8 mouse cellular contexts compared by ENCODE assay signal in the genomic region with DNA sequence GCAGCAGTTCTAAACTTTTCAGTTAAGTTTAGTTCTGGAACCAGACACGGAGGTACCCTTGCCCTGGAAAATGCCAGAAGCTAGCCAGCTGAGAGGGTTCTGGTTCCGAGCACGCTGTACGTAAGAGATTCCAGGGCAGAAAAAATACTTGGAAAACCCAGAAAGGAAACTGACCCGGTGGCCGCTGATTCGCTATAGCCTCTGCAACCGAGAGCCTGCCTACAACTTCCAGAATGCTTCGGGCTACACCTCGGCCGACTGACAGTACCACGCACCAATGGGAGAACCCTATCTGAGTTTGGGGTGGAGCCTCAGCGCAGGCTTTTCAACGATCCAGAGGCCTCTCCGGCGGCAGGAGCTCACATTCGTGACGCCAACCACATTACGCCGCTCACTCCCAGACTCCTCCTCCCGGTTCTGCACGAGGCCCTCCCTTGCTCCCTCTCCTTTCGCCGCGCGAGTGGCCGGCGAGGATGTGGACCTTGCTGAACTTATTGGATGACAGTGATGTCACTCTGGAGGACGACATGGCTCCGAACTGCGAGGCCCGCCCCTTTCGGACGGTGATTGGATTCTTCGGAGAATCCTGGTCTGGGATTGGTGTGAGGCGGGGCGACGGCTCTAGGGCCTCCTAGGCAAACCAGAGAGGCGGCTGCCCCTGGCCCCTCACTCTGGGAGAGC. TPM values are rescaled to one million over a fixed set of nuclear protein-coding genes. Genes with fewer than 3 reads are reported as not detected.
A peak's percentile ranks its signal among the peaks of the same experiment; 100 is the strongest.
DNase-seq lines count a peak whose midpoint lies in the region; ATAC-seq and TF ChIP-seq lines count a peak whose summit lies in the region.

Trim45 (plus strand) TSS at position 378 of the 681 bp plus-strand sequence.

- peak within 1 kb of the TSS; percentile 61 for H3K4me2 ChIP-seq in forebrain, embryonic 15.5 days (replicated peaks)

- intact Hi-C loops in heart, postnatal 25 days (cut with DNase I): loop anchor here (5.0 kb wide), 1 partner anchor 235 kb away; the partner anchor contains the start of gene Man1a2

- DNase-seq in ES-E14 (ENCODE audit: low read depth, low spot score): peak; percentile 98
- DNase-seq in cerebellum, adult 11-12 months: peak; percentile 100
- DNase-seq in heart, postnatal 25 days (ENCODE audit: low spot score): peak; percentile 99
- DNase-seq in layer of hippocampus, adult 18-20 months (ENCODE audit: low spot score in 2 of 2): peak; percentile 100
- peak; percentile 98 for DNase-seq in lung, adult 2 months
- peak; percentile 96 to 98 for DNase-seq in thymus, adult 18-20 months

- under 1% methylated on average over 39 of the region's 39 CpGs for WGBS in forebrain, embryonic 15.5 days
- WGBS in lung, adult 2 months: under 1% methylated on average over 39 of the region's 39 CpGs

- no peaks in the 10 kb centered on the region for H3K27me3 ChIP-seq in forebrain, embryonic 15.5 days

- H3K4me3 ChIP-seq in ES-E14 (ENCODE audit: insufficient read depth in 1 of 2, low read depth in 1 of 2, low read length in 2 of 2, poor library complexity in 1 of 2, severe bottlenecking in 1 of 2): peak within 1 kb of the TSS; percentile 63 to 90
- H3K4me3 ChIP-seq in forebrain, embryonic 15.5 days: peak within 1 kb of the TSS; percentile 57
- peak within 1 kb of the TSS; percentile 77 for H3K4me3 ChIP-seq in lung, adult 2 months (replicated peaks; ENCODE audit: extremely low read depth, low read depth, low read length)

- peak; percentile 99 for ATAC-seq in forebrain, embryonic 15.5 days (replicated peaks)
- ATAC-seq in neutrophil, adult 5-6 weeks (ENCODE audit: extremely low read depth, insufficient number of reproducible peaks, low FRiP score, poor library complexity, severe bottlenecking): peak; percentile 94

- peaks cover 0 to 4% of the 10 kb centered on the region in 2 experiments; a peak in 1 of 4 replicates for H3K4me1 ChIP-seq in ES-E14 (ENCODE audit: control insufficient read depth in 2 of 2, insufficient read depth in 2 of 2, low read length in 2 of 2, poor library complexity in 1 of 2)
- H3K4me1 ChIP-seq in forebrain, embryonic 15.5 days: peaks cover 41% of the 10 kb centered on the region
- H3K4me1 ChIP-seq in lung, adult 2 months (ENCODE audit: control insufficient read depth, insufficient read depth, low read length): no peaks in the 10 kb centered on the region

- TF ChIP-seq CTCF in lung, adult 2 months (IDR thresholded peaks at IDR 0.05; ENCODE audit: insufficient read depth, low read length): no peak

- no peaks in the 10 kb centered on the region for H3K36me3 ChIP-seq in ES-E14 (ENCODE audit: control insufficient read depth, insufficient read depth, low read length, poor library complexity, severe bottlenecking)
- no peaks in the 10 kb centered on the region for H3K36me3 ChIP-seq in forebrain, embryonic 15.5 days

- peak within 1 kb of the TSS; percentile 65 for H3K9ac ChIP-seq in ES-E14 (ENCODE audit: insufficient read depth, low read depth, low read length, poor library complexity, severe bottlenecking)
- peak within 1 kb of the TSS; percentile 73 for H3K9ac ChIP-seq in forebrain, embryonic 15.5 days (replicated peaks)

- H3K27ac ChIP-seq in ES-E14 (ENCODE audit: insufficient read depth, low read depth, low read length, poor library complexity, severe bottlenecking): no peak within 1 kb of the TSS
- peak within 1 kb of the TSS; percentile 77 for H3K27ac ChIP-seq in forebrain, embryonic 15.5 days (replicated peaks)

- H3K9me3 ChIP-seq in ES-E14 (ENCODE audit: control insufficient read depth, insufficient read depth, low read depth, low read length): no peaks in the 10 kb centered on the region
- no peaks in the 10 kb centered on the region for H3K9me3 ChIP-seq in forebrain, embryonic 15.5 days

- TF ChIP-seq POLR2A in lung, adult 2 months (IDR thresholded peaks at IDR 0.05; ENCODE audit: borderline replicate concordance, extremely low read depth, low read depth, low read length): peak; percentile 51; the same call in 1 of the 2 replicates

- in situ Hi-C loops in ES-E14 (cut with MboI; ENCODE audit: low sequenced_read_pairs in 2 of 2, unreplicated experiment in 2 of 2): no loop called here

TF ChIP-seq in ES-E14, 5 proteins besides CTCF, POLR2A, EP300 and RAD21:
- TF ChIP-seq CHD2 (IDR thresholded peaks at IDR 0.05; ENCODE audit: low read depth, low read length) (peak; percentile 81), MAFK (IDR thresholded peaks at IDR 0.05; ENCODE audit: insufficient read depth, low read depth, low read length) (no peak), ZNF384 (IDR thresholded peaks at IDR 0.05; ENCODE audit: low read depth, low read length) (no peak), ZC3H11A (IDR thresholded peaks at IDR 0.05; ENCODE audit: borderline replicate concordance, low read depth, low read length) (no peak; the same call in 1 of the 2 replicates), HCFC1 (IDR thresholded peaks at IDR 0.05; ENCODE audit: borderline replicate concordance, insufficient read depth, low read length) (peak; percentile 89)

RNA-seq across cellular contexts. Expression of gene Trim45, which starts in this region (rescaled TPM):
- total RNA-seq in ES-E14 (2012; rRNA removed): 4.8 and 5.5 TPM in 2 replicates
- 7.8 and 8.0 TPM in 2 replicates for polyA plus RNA-seq in forebrain, embryonic 15.5 days (2015; fragmentation: Nextera tagmentation; extraction: Ambion mirVana)
- 10 to 100 TPM in 1 of 2 experiments, 1 to 10 TPM in 1; 9.7 to 10.2 TPM for total RNA-seq in heart, postnatal 25 days (2021)
- total RNA-seq in layer of hippocampus, adult 18-20 months (2021): 1 to 10 TPM; 8.2 to 9.0 TPM
- polyA plus RNA-seq in lung, adult 2 months (2012; rRNA removed): 2.2 and 2.7 TPM in 2 replicates
- 2.2 and 3.1 TPM in 2 replicates for total RNA-seq in neutrophil, adult 5-6 weeks (2017)
